17 mouse cellular contexts compared by ENCODE assay signal in genomic region chr15:42913285-42913684, GRCm38 (mm10).
DNase-seq lines count a peak whose midpoint lies in the region; ATAC-seq and TF ChIP-seq lines count a peak whose summit lies in the region.
"Had no signal": no experiment of that assay in that cellular context is flagged by ENCODE, and none has a peak within 500 bp of the region (broad histone marks: within the 10 kb centered on the region; RNA-seq: fewer than 3 reads in every experiment).

No protein-coding gene starts in this region.

- no peak for ATAC-seq in hindbrain, embryonic 14.5 days (ENCODE audit: low FRiP score)
- ATAC-seq in midbrain, embryonic 14.5 days (ENCODE audit: low FRiP score, low TSS enrichment), result 0 out of 2 replicates have a peak, but pooled peaks have one; percentile 12
- ATAC-seq in intestine, postnatal 0 days, result no peak
- no peak for ATAC-seq in megakaryocyte, adult 5-6 weeks (ENCODE audit: poor library complexity, severe bottlenecking)
- ATAC-seq: intestine, embryonic 16.5 days had no signal

- peak; percentile 27 for DNase-seq in hindbrain, embryonic 10.5 days (ENCODE audit: low spot score)
- no peak for DNase-seq in hindbrain, embryonic 14.5 days (ENCODE audit: low spot score)
- DNase-seq in brain, adult 2 months (ENCODE audit: low read depth, low spot score), result peak; percentile 32
- peak; percentile 1 for DNase-seq in embryo, embryonic 9.5 days (ENCODE audit: extremely low spot score)
- DNase-seq in midbrain, embryonic 14.5 days, result peak; percentile 8
- DNase-seq: B cell, adult 2 months; gastrocnemius, postnatal 36 days; lung, adult 2 months; lung, postnatal 36 days; right cerebral cortex, adult 18-20 months had no signal

- TF ChIP-seq CTCF in intestine, postnatal 0 days (IDR thresholded peaks at IDR 0.05; ENCODE audit: low read depth), result no peak

- peaks cover 12% of the 10 kb centered on the region for H3K4me1 ChIP-seq in hindbrain, embryonic 10.5 days (replicated peaks)
- no peaks in the 10 kb centered on the region for H3K4me1 ChIP-seq in hindbrain, embryonic 14.5 days (replicated peaks; ENCODE audit: control insufficient read depth, insufficient read depth, low read length)
- no peaks in the 10 kb centered on the region for H3K4me1 ChIP-seq in midbrain, embryonic 14.5 days (ENCODE audit: control insufficient read depth, insufficient read depth, low read length)
- no peaks in the 10 kb centered on the region for H3K4me1 ChIP-seq in intestine, postnatal 0 days (replicated peaks; ENCODE audit: control insufficient read depth, insufficient read depth, low read length)
- H3K4me1 ChIP-seq: embryonic facial prominence, embryonic 15.5 days; heart, embryonic 12.5 days had no signal

- H3K27me3 ChIP-seq in hindbrain, embryonic 10.5 days (ENCODE audit: insufficient read depth, poor library complexity, severe bottlenecking), result no peaks in the 10 kb centered on the region
- H3K27me3 ChIP-seq in hindbrain, embryonic 14.5 days (ENCODE audit: control insufficient read depth, insufficient read depth, low read length), result no peaks in the 10 kb centered on the region
- no peaks in the 10 kb centered on the region for H3K27me3 ChIP-seq in midbrain, embryonic 14.5 days (ENCODE audit: control insufficient read depth, insufficient read depth, low read length)
- no peaks in the 10 kb centered on the region for H3K27me3 ChIP-seq in intestine, postnatal 0 days (replicated peaks; ENCODE audit: control insufficient read depth, insufficient read depth, low read length)
- H3K27me3 ChIP-seq: embryonic facial prominence, embryonic 15.5 days; heart, embryonic 12.5 days had no signal

- H3K9me3 ChIP-seq in hindbrain, embryonic 10.5 days, result no peaks in the 10 kb centered on the region
- no peaks in the 10 kb centered on the region for H3K9me3 ChIP-seq in hindbrain, embryonic 14.5 days (ENCODE audit: control insufficient read depth, low read length)
- no peaks in the 10 kb centered on the region for H3K9me3 ChIP-seq in midbrain, embryonic 14.5 days (ENCODE audit: control insufficient read depth, low read length)
- H3K9me3 ChIP-seq in intestine, postnatal 0 days (ENCODE audit: control insufficient read depth), result no peaks in the 10 kb centered on the region
- H3K9me3 ChIP-seq: embryonic facial prominence, embryonic 15.5 days; heart, embryonic 12.5 days had no signal

- H3K4me3 ChIP-seq in hindbrain, embryonic 10.5 days, result no peak overlapping the region
- H3K4me3 ChIP-seq in hindbrain, embryonic 14.5 days (replicated peaks; ENCODE audit: low read length), result no peak overlapping the region
- no peak overlapping the region for H3K4me3 ChIP-seq in midbrain, embryonic 14.5 days (replicated peaks; ENCODE audit: low read depth, low read length)
- no peak overlapping the region for H3K4me3 ChIP-seq in intestine, postnatal 0 days (ENCODE audit: low read depth, low read length)
- H3K4me3 ChIP-seq: embryonic facial prominence, embryonic 15.5 days; heart, embryonic 12.5 days had no signal

- no peaks in the 10 kb centered on the region for H3K36me3 ChIP-seq in hindbrain, embryonic 10.5 days
- H3K36me3 ChIP-seq in hindbrain, embryonic 14.5 days (replicated peaks; ENCODE audit: control insufficient read depth, insufficient read depth), result no peaks in the 10 kb centered on the region
- no peaks in the 10 kb centered on the region for H3K36me3 ChIP-seq in midbrain, embryonic 14.5 days (ENCODE audit: control insufficient read depth, insufficient read depth, low read length)
- H3K36me3 ChIP-seq in intestine, postnatal 0 days (ENCODE audit: control insufficient read depth, insufficient read depth), result no peaks in the 10 kb centered on the region
- H3K36me3 ChIP-seq: embryonic facial prominence, embryonic 15.5 days; heart, embryonic 12.5 days had no signal

- H3K4me2 ChIP-seq in hindbrain, embryonic 14.5 days (replicated peaks), result no peak overlapping the region
- no peak overlapping the region for H3K4me2 ChIP-seq in midbrain, embryonic 14.5 days (ENCODE audit: low read length)
- no peak overlapping the region for H3K4me2 ChIP-seq in intestine, postnatal 0 days (replicated peaks; ENCODE audit: low read depth)
- H3K4me2 ChIP-seq: embryonic facial prominence, embryonic 15.5 days; heart, embryonic 12.5 days; liver, embryonic 11.5 days had no signal

- 20% methylated on average over 2 of the region's 2 CpGs for WGBS in hindbrain, embryonic 10.5 days
- WGBS in hindbrain, embryonic 14.5 days, result 12% methylated on average over 2 of the region's 2 CpGs
- 16% methylated on average over 2 of the region's 2 CpGs for WGBS in midbrain, embryonic 14.5 days
- 78% methylated on average over 2 of the region's 2 CpGs for WGBS in intestine, postnatal 0 days

- no peak overlapping the region for H3K9ac ChIP-seq in hindbrain, embryonic 14.5 days
- no peak overlapping the region for H3K9ac ChIP-seq in midbrain, embryonic 14.5 days (replicated peaks; ENCODE audit: low read length)
- H3K9ac ChIP-seq in intestine, postnatal 0 days (ENCODE audit: low read depth, low read length), result no peak overlapping the region
- H3K9ac ChIP-seq: embryonic facial prominence, embryonic 15.5 days; heart, embryonic 12.5 days had no signal

- H3K27ac ChIP-seq in hindbrain, embryonic 10.5 days, result peak overlapping the region; percentile 35; the same call in 1 of the 2 replicates
- no peak overlapping the region for H3K27ac ChIP-seq in hindbrain, embryonic 14.5 days
- no peak overlapping the region for H3K27ac ChIP-seq in midbrain, embryonic 14.5 days (replicated peaks; ENCODE audit: low read depth, low read length)
- H3K27ac ChIP-seq in intestine, postnatal 0 days (ENCODE audit: low read depth, low read length), result no peak overlapping the region
- H3K27ac ChIP-seq: embryonic facial prominence, embryonic 15.5 days; kidney, postnatal 0 days had no signal
